Mouse (Mus musculus) CH12.LX (cell line): ENCODE results near the gene Dnah11. TPM values are rescaled to one million over a fixed set of nuclear protein-coding genes. Genes with fewer than 3 reads are reported as not detected.
"Not testable (repeated sequence)": the region's sequence is repeated elsewhere in the genome, so short reads cannot be mapped to it uniquely, and the experiment has no call there.

Experiments used
- DNase-seq: peaks from one replicate; pipeline ENCODE4 v3.0.0-alpha.2; 2013; ENCODE audit errors: extremely low read depth
- H3K27ac ChIP-seq: 2 replicates; pipeline ENCODE4 v1.5.1; 2012; ENCODE audit warnings: low read depth, mild to moderate bottlenecking, control low read depth, moderate library complexity; ENCODE audit not compliant: insufficient read depth
- H3K27me3 ChIP-seq: replicated peaks from 2 replicates; pipeline ENCODE3; 2012; ENCODE audit warnings: inconsistent platforms
- H3K36me3 ChIP-seq, 2 experiments: replicated peaks in 1 of 2; 2 replicates each; pipeline versions ENCODE3 to v1.6.1; 2012; ENCODE audit warnings: inconsistent platforms in 1 of 2, low read length in 1 of 2, mild to moderate bottlenecking in 1 of 2, mixed read lengths in 1 of 2, moderate library complexity in 1 of 2; ENCODE audit not compliant: control insufficient read depth in 1 of 2, insufficient read depth in 1 of 2
- H3K4me1 ChIP-seq, 2 experiments: 2 replicates each; pipeline ENCODE4 v1.6.1; 2012; ENCODE audit warnings: inconsistent platforms in 1 of 2, moderate library complexity in 1 of 2; ENCODE audit not compliant: insufficient read depth in 2 of 2, control insufficient read depth in 1 of 2
- H3K4me2 ChIP-seq: 2 replicates; pipeline ENCODE4 v1.6.1; 2012; ENCODE audit warnings: low read depth, mild to moderate bottlenecking, control low read depth; ENCODE audit not compliant: poor library complexity, insufficient read depth, severe bottlenecking
- H3K4me3 ChIP-seq, 3 experiments: fragments of 150-350 bp in 1 of 3; sonication (generic) in 1 of 3; replicated peaks in 1 of 3; 2 replicates each; pipeline versions ENCODE3 to v1.5.1; 2011 to 2012; ENCODE audit warnings: low read depth in 2 of 3, low read length in 2 of 3, mild to moderate bottlenecking in 2 of 3, moderate library complexity in 2 of 3, control low read depth in 1 of 3, improper control_type of control experiment in 1 of 3, inconsistent platforms in 1 of 3, mixed read lengths in 1 of 3; ENCODE audit not compliant: poor library complexity in 1 of 3
- H3K79me2 ChIP-seq: replicated peaks from 2 replicates; pipeline ENCODE4 v1.6.1; 2012; ENCODE audit warnings: mild to moderate bottlenecking, moderate library complexity; ENCODE audit not compliant: control insufficient read depth, poor library complexity, insufficient read depth, severe bottlenecking; ENCODE audit errors: extremely low read depth
- H3K9ac ChIP-seq: 2 replicates; pipeline ENCODE4 v1.6.1; 2012; ENCODE audit warnings: low read depth, mild to moderate bottlenecking, control low read depth, moderate library complexity; ENCODE audit not compliant: insufficient read depth
- H3K9me3 ChIP-seq: replicated peaks from 2 replicates; pipeline ENCODE3; 2012; ENCODE audit warnings: low read length, inconsistent platforms, mixed read lengths
- E2F4 ChIP-seq: IDR thresholded peaks from 2 replicates; pipeline ENCODE4 v1.6.1; 2011; ENCODE audit warnings: low read depth, low read length, improper control_type of control experiment; ENCODE audit not compliant: insufficient replicate concordance
- EP300 ChIP-seq: IDR thresholded peaks from 2 replicates; pipeline ENCODE4 v1.6.1; 2011; ENCODE audit warnings: low read length, improper control_type of control experiment
- GABPA ChIP-seq: IDR thresholded peaks from 2 replicates; pipeline ENCODE4 v1.6.1; 2012; ENCODE audit warnings: low read depth, low read length, improper control_type of control experiment, inconsistent platforms; ENCODE audit not compliant: insufficient replicate concordance
- JUN ChIP-seq: IDR thresholded peaks from 2 replicates; pipeline ENCODE4 v1.6.1; 2011; ENCODE audit warnings: low read depth, mild to moderate bottlenecking, low read length, improper control_type of control experiment, moderate library complexity; ENCODE audit not compliant: insufficient read depth
- MXI1 ChIP-seq: IDR thresholded peaks from 2 replicates; pipeline ENCODE4 v1.6.1; 2011; ENCODE audit warnings: mild to moderate bottlenecking, low read depth, low read length, improper control_type of control experiment
- POLR2A ChIP-seq: IDR thresholded peaks from 2 replicates; pipeline ENCODE4 v1.6.1; 2011; ENCODE audit warnings: low read depth, mild to moderate bottlenecking, improper control_type of control experiment, low read length
- RAD21 ChIP-seq: IDR thresholded peaks from 2 replicates; pipeline ENCODE4 v1.6.1; 2011; ENCODE audit warnings: low read depth, mild to moderate bottlenecking, low read length, improper control_type of control experiment, moderate library complexity
- USF2 ChIP-seq: conservative IDR thresholded peaks from 2 replicates; pipeline ENCODE4 v1.6.1; 2011; ENCODE audit warnings: low read depth, low read length, improper control_type of control experiment
- ZC3H11A ChIP-seq: IDR thresholded peaks from 2 replicates; pipeline ENCODE4 v1.6.1; 2012; ENCODE audit warnings: low read depth, mild to moderate bottlenecking, inconsistent platforms, low read length, improper control_type of control experiment
- ZNF384 ChIP-seq: IDR thresholded peaks from 2 replicates; pipeline ENCODE4 v1.6.1; 2012; ENCODE audit warnings: low read depth, low read length, improper control_type of control experiment, inconsistent platforms
- dilution Hi-C: fragments of 300-500 bp; cut with MboI; formaldehyde crosslinking; loops from 2 replicates; pipeline ENCODE4 v1.14.3; 2020; ENCODE audit warnings: low sequenced_read_pairs; ENCODE audit not compliant: extremely low pct_unique_long_range_greater_than_20kb, extremely low pct_ligation_motif_present
- in situ Hi-C: fragments of 300-500 bp; cut with MboI; formaldehyde crosslinking; loops from 3 replicates; pipeline ENCODE4 v1.14.3; 2019; ENCODE audit warnings: low sequenced_read_pairs, low pct_ligation_motif_present, low pct_unique_long_range_greater_than_20kb, mixed read lengths
- polyA plus RNA-seq: library from polyadenylated mRNA; unstranded; fragments of >175 nt; gene quantifications from 2 replicates; pipeline ENCODE4 v1.2.1, GENCODE M21; 2012; ENCODE audit warnings: low read depth; ENCODE audit not compliant: insufficient read length
- total RNA-seq, 2 experiments: library from RNA; depleted of rRNA; stranded (reverse); fragments of 300-350 nt in 1 of 2; fragments of >200 nt in 1 of 2; gene quantifications; 2 replicates each; pipeline ENCODE4 v1.2.3; 2012 to 2014

Gene Dnah11
- total and polyA plus RNA-seq, 3 experiments, result 0.85 to 2.5 (median 1.2) TPM

DNA sequence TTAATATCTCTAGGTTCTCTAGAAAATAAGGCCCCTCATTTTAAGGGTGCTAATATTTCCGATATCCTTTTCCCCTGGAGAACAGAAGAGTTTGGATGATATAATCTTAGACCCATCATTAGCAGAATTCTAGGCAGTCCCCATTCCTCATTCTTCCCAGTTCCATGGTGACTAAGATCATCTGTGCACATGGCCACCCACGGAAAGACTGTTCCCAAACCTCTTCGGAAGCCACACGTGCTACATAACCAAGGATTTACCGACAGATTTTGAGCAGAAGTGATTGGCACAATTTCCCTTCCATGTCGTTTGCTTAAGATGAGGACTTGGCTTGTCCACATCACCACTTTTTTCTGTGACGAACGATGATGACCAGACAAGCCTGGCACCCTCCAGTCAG, 295.2 kb downstream of the Dnah11 start:
- H3K79me2 ChIP-seq, result no peaks in the 10 kb centered on the region
- peaks cover 4 to 8% of the 10 kb centered on the region in 2 experiments; a peak in 3 of 4 replicates for H3K4me1 ChIP-seq
- no peak overlapping the region for H3K4me3 ChIP-seq
- no peak for TF ChIP-seq GABPA
- TF ChIP-seq EP300, result no peak
- no peak for TF ChIP-seq RAD21
- TF ChIP-seq USF2, result no peak
- no peak for TF ChIP-seq JUN
- TF ChIP-seq ZC3H11A, result no peak
- TF ChIP-seq E2F4, result no peak
- no peak for TF ChIP-seq MXI1
- TF ChIP-seq POLR2A, result no peak
- no peak for TF ChIP-seq ZNF384
- in situ Hi-C loops, result no loop called here
- no peaks in the 10 kb centered on the region for H3K27me3 ChIP-seq
- H3K9ac ChIP-seq, result no peak overlapping the region
- H3K27ac ChIP-seq, result no peak overlapping the region
- DNase-seq, result no peak
- dilution Hi-C loops, result no loop called here
- H3K36me3 ChIP-seq, result no peaks in the 10 kb centered on the region
- no peaks in the 10 kb centered on the region for H3K9me3 ChIP-seq
- no peak overlapping the region for H3K4me2 ChIP-seq

DNA sequence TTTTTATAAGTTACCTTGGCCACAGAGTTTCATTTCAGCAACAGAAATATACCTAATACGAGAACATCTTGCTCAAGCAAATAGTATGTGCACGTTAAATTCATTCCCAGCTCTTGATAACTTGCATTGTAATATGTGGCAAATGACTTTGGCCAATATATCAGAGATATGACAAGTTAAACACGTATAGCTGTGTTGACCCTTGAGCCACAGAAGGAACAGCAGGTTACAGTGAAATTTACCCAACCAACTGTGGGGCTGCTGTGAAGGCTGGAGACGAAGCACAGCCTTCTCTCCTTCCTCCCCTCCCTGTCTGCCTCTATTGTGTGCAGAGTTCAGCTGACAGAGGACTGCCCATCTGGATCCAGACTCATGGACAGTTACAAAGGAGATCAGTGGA, 297.5 kb downstream of the Dnah11 start:
- in situ Hi-C loops, H3K4me3 ChIP-seq, H3K4me2 ChIP-seq, H3K27ac ChIP-seq, H3K9me3 ChIP-seq, DNase-seq, H3K9ac ChIP-seq, H3K4me1 ChIP-seq, dilution Hi-C loops, H3K36me3 ChIP-seq, H3K27me3 ChIP-seq, H3K79me2 ChIP-seq: not testable (repeated sequence)

DNA sequence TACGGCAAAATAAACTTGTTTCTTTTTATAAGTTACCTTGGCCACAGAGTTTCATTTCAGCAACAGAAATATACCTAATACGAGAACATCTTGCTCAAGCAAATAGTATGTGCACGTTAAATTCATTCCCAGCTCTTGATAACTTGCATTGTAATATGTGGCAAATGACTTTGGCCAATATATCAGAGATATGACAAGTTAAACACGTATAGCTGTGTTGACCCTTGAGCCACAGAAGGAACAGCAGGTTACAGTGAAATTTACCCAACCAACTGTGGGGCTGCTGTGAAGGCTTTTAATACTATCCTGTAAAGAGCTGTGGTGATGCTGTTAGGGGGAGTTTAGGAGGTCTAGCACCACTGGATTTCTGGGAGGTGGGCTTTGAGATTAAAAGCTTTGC, 298.0 kb downstream of the Dnah11 start:
- in situ Hi-C loops, H3K27me3 ChIP-seq, dilution Hi-C loops: not testable (repeated sequence)

More for the DNA sequence above, 298.0 kb downstream of the Dnah11 start:
- not testable (repeated sequence) for H3K4me1 ChIP-seq, H3K27ac ChIP-seq, H3K9me3 ChIP-seq, H3K4me3 ChIP-seq, H3K9ac ChIP-seq, DNase-seq, H3K4me2 ChIP-seq, H3K36me3 ChIP-seq, H3K79me2 ChIP-seq
